Mouse (Mus musculus) splenic B cell, adult 2 months (primary cell): ENCODE measurements at regions not wholly inside any gene's neighbourhood (a gene's known extent, or its start where the extent isn't known, plus 50 kb on each side); places are given as distances from the start of the nearest gene placed in this dataset.

Experiments used
- DNase-seq: peaks from one replicate; pipeline ENCODE4 v3.0.0-alpha.2; 2011; ENCODE audit warnings: low read depth, low spot score
- H3K27me3 ChIP-seq: 2 replicates; pipeline ENCODE4 v1.6.1; 2012; ENCODE audit warnings: mild to moderate bottlenecking, low read length, moderate library complexity, mixed read lengths; ENCODE audit not compliant: control insufficient read depth, poor library complexity, insufficient read depth, severe bottlenecking
- H3K36me3 ChIP-seq: 2 replicates; pipeline ENCODE4 v1.6.1; 2012; ENCODE audit warnings: mild to moderate bottlenecking, low read length, moderate library complexity, mixed read lengths; ENCODE audit not compliant: control insufficient read depth, poor library complexity, insufficient read depth, severe bottlenecking

GRCm38 (mm10) chr2:19119871-19120270, 79.2 kb upstream of the Armc3 start:
- no peak for DNase-seq
- Histone ChIP-seq H3K27me3 (no peaks in the 10 kb centered on the region), H3K36me3 (no peaks in the 10 kb centered on the region)

- no peaks in the 10 kb centered on the region for H3K36me3 ChIP-seq
- no peak for DNase-seq
- H3K27me3 ChIP-seq: no peaks in the 10 kb centered on the region
Observed at GRCm38 (mm10) chr2:19132864-19133263, 66.2 kb upstream of the Armc3 start.

- H3K27me3 ChIP-seq: no peaks in the 10 kb centered on the region
- no peak for DNase-seq
- no peaks in the 10 kb centered on the region for H3K36me3 ChIP-seq
Observed at GRCm38 (mm10) chr2:19142586-19142985, 56.5 kb upstream of the Armc3 start.

GRCm38 (mm10) chr2:19145412-19145811, 53.7 kb upstream of the Armc3 start:
- Histone ChIP-seq H3K36me3 (no peaks in the 10 kb centered on the region), H3K27me3 (no peaks in the 10 kb centered on the region)
- peak; percentile 11 for DNase-seq

GRCm38 (mm10) chr2:19145881-19146280, 53.2 kb upstream of the Armc3 start:
- Histone ChIP-seq H3K36me3 (no peaks in the 10 kb centered on the region), H3K27me3 (no peaks in the 10 kb centered on the region)
- no peak for DNase-seq

- Histone ChIP-seq H3K36me3 (no peaks in the 10 kb centered on the region), H3K27me3 (no peaks in the 10 kb centered on the region)
- no peak for DNase-seq
Observed at GRCm38 (mm10) chr2:19146289-19146688, 52.8 kb upstream of the Armc3 start.

GRCm38 (mm10) chr2:19148812-19149211, 50.3 kb upstream of the Armc3 start:
- no peak for DNase-seq
- no peaks in the 10 kb centered on the region for H3K27me3 ChIP-seq
- no peaks in the 10 kb centered on the region for H3K36me3 ChIP-seq
